Mouse (Mus musculus) bone marrow macrophage, adult 2 months (primary cell): ENCODE measurements at regions not wholly inside any gene's neighbourhood (a gene's known extent, or its start where the extent isn't known, plus 50 kb on each side); places are given as distances from the start of the nearest gene placed in this dataset.

Experiments
- H3K27ac ChIP-seq: 2 replicates; pipeline ENCODE4 v1.5.1; 2012; ENCODE audit warnings: low read depth, low read length; ENCODE audit not compliant: insufficient read depth
- H3K4me1 ChIP-seq: 2 replicates; pipeline ENCODE4 v1.6.1; 2012; ENCODE audit warnings: low read length; ENCODE audit not compliant: control insufficient read depth, insufficient read depth
- H3K4me3 ChIP-seq: 2 replicates; pipeline ENCODE4 v1.5.1; 2012; ENCODE audit warnings: mild to moderate bottlenecking, low read length, moderate library complexity; ENCODE audit not compliant: insufficient read depth
- CTCF ChIP-seq: IDR thresholded peaks from 2 replicates; pipeline ENCODE4 v1.5.1; 2012; ENCODE audit warnings: low read depth, mild to moderate bottlenecking, low read length, moderate library complexity
- POLR2A ChIP-seq: IDR thresholded peaks from 2 replicates; pipeline ENCODE4 v1.6.1; 2012; ENCODE audit warnings: mild to moderate bottlenecking, low read depth, low read length, borderline replicate concordance

GRCm38 (mm10) chr13:60508856-60509255, 92.9 kb upstream of the Dapk1 start:
- TF ChIP-seq POLR2A (no peak), CTCF (no peak)
- H3K27ac ChIP-seq: no peak overlapping the region
- H3K4me1 ChIP-seq: no peaks in the 10 kb centered on the region; the same call in 1 of the 2 replicates
- no peak overlapping the region for H3K4me3 ChIP-seq

DNA sequence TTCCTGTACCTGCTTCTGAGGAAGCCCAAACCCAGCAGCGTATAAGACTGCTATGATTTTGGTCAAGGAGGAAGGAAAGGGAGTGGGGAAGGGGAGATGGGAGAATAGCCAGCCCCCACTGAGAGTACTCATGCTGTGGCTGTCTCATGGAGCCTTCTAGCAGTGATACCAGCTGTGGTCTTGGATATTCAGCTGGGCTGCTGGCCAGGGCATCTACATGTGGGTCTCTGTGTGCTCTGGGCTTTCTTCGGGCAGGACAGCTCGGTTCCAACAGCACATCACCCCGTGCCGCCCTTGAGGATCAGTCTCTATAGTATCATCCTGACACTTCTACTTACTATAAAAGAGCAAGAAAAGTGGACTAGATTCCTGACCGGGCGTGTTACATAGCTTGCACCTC, 90.6 kb upstream of the Dapk1 start:
- TF ChIP-seq CTCF (no peak), POLR2A (no peak)
- no peak overlapping the region for H3K4me3 ChIP-seq
- no peaks in the 10 kb centered on the region; the same call in 1 of the 2 replicates for H3K4me1 ChIP-seq
- no peak overlapping the region for H3K27ac ChIP-seq

GRCm38 (mm10) chr13:60511628-60512027, 90.1 kb upstream of the Dapk1 start:
- H3K27ac ChIP-seq: no peak overlapping the region
- no peaks in the 10 kb centered on the region; the same call in 1 of the 2 replicates for H3K4me1 ChIP-seq
- no peak overlapping the region for H3K4me3 ChIP-seq
- TF ChIP-seq POLR2A (no peak), CTCF (no peak)

GRCm38 (mm10) chr13:60513756-60514155, 88.0 kb upstream of the Dapk1 start:
- Histone ChIP-seq H3K4me1 (no peaks in the 10 kb centered on the region), H3K27ac (no peak overlapping the region), H3K4me3 (no peak overlapping the region)
- no peak for TF ChIP-seq CTCF
- no peak for TF ChIP-seq POLR2A

- no peak for TF ChIP-seq CTCF
- TF ChIP-seq POLR2A: no peak
- Histone ChIP-seq H3K27ac (no peak overlapping the region), H3K4me3 (no peak overlapping the region), H3K4me1 (no peaks in the 10 kb centered on the region)
Measured at GRCm38 (mm10) chr13:60514806-60515205, 86.9 kb upstream of the Dapk1 start.

GRCm38 (mm10) chr13:60518010-60518409, 83.7 kb upstream of the Dapk1 start:
- Histone ChIP-seq H3K4me3 (no peak overlapping the region), H3K4me1 (no peaks in the 10 kb centered on the region), H3K27ac (no peak overlapping the region)
- TF ChIP-seq POLR2A: no peak
- no peak for TF ChIP-seq CTCF

- Histone ChIP-seq H3K4me1 (no peaks in the 10 kb centered on the region), H3K27ac (no peak overlapping the region), H3K4me3 (no peak overlapping the region)
- TF ChIP-seq CTCF (no peak), POLR2A (no peak)
Measured at GRCm38 (mm10) chr13:60519708-60520107, 82.0 kb upstream of the Dapk1 start.

DNA sequence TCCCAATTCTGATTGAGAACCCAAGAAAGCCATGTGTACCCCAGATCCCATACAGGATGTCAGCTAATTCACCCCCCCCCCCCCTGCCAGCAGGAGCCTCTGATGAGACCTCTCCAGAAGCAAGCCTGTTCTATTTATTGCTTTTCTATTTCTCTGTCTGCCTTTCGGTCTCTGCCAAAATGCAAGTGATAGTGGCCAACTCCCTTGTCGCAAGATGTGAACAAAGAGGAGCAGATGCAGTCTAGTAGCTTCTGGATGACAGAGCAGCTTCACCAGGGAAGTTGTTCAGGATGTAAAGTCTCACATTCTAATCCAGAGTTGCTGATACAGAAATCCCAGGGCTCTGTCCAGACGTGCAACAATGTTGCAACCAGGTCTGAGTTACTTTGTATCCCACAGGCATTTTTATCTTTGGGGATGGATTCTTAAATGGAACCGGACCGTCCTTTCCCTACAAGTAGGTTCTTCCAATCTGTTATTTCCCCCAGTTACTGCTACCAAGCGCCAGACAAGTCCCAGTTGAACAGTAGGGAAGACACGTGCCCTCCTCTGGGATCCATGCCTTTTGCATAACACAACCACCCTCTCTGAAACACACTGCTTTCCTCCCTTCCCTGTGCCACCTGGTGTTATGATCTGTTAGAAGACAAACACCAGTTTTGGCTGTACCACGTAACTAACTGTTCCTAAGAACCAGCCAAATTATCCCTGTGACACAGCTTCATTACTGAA, 78.9 kb upstream of the Dapk1 start:
- Histone ChIP-seq H3K4me1 (no peaks in the 10 kb centered on the region), H3K4me3 (no peak overlapping the region), H3K27ac (no peak overlapping the region)
- TF ChIP-seq POLR2A: no peak
- no peak for TF ChIP-seq CTCF

DNA sequence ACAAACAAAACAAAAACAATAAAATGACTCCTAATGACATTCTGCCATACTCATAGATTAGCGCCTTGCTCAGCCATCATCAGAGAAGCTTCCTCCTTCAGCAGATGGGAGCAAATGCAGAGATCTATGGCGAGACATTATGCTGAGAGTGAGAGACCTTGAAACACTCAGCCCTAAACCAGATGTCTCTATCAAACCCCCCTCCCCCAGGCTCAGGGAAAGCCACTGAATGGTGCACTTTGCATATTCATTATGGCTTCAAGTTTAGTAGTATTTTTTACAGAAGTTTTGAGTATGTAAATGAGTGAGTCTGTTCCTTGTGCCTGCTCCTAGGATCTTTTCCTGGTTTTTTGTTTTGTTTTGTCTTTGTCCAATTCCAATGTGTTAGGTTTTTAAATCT, 73.9 kb upstream of the Dapk1 start:
- Histone ChIP-seq H3K4me3 (no peak overlapping the region), H3K4me1 (no peaks in the 10 kb centered on the region), H3K27ac (no peak overlapping the region)
- TF ChIP-seq CTCF (no peak), POLR2A (no peak)

- Histone ChIP-seq H3K4me3 (no peak overlapping the region), H3K4me1 (no peaks in the 10 kb centered on the region), H3K27ac (no peak overlapping the region)
- TF ChIP-seq CTCF (no peak), POLR2A (no peak)
Measured at GRCm38 (mm10) chr13:60528819-60529218, 72.9 kb upstream of the Dapk1 start.
